Mouse (Mus musculus): ENCODE results near the gene Cmtm8. TPM values are rescaled to one million over a fixed set of nuclear protein-coding genes. Genes with fewer than 3 reads are reported as not detected.
A peak's percentile ranks its signal among the peaks of the same experiment; 100 is the strongest.

Cmtm8 gene
- polyA plus RNA-seq, 1 experiment from 2014 or later: 12.1 TPM

DNA sequence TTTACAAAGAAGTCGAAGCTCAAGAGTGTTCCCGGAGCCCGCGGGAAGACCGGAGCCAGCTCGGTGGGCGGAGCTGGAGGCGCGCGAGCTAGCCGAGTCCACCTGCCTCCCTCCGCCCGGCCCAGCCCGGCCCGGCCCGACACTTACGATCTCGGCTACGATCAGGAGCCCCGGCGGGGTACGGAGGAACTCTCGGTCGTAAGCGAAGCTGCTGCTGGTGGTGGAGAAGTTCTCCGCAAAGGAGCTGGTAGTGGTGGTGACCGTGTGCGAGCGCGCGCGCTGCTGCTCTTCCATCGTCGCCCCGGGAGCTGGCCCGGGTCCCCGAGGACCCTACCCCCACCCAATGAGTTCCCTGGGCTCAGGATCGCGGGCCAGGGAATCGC lies 331 bp downstream of the Cmtm8 start:
- no peaks in the 10 kb centered on the region for H3K9me3 ChIP-seq (replicated peaks)
- under 1% methylated on average over 40 of the region's 40 CpGs for WGBS
- peak overlapping the region; percentile 95 for H3K4me2 ChIP-seq
- H3K9ac ChIP-seq: peak overlapping the region; percentile 77
- H3K27me3 ChIP-seq: peaks cover 17% of the 10 kb centered on the region
- H3K4me1 ChIP-seq: peaks cover 7% of the 10 kb centered on the region
- peak overlapping the region; percentile 63 for H3K4me3 ChIP-seq
- ATAC-seq: peak; percentile 65
- no peaks in the 10 kb centered on the region for H3K36me3 ChIP-seq (ENCODE audit: poor library complexity, severe bottlenecking)
- no peak overlapping the region for H3K27ac ChIP-seq

DNA sequence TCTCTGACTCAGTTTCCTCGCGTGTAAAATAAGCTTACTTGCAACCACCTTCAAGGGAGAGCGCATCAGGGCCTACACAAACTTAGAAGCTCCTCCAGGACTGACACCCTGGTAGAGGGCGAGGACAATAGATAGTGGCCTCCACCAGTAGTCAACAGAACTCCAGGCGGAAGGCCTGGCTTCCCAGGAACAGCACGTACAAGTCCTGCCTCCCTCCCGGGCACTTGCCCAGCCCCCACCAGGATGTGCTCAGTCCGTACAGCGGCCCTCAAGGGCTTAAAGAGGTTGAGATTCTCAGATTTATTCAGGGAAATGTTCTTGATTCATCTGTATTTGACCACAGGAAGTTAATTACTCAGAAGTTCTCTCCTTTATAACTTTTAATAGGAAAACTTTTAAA lies 1.1 kb downstream of the Cmtm8 start:
- H3K9ac ChIP-seq: no peak overlapping the region
- H3K27me3 ChIP-seq: peaks cover 17% of the 10 kb centered on the region
- peak overlapping the region; percentile 63 for H3K4me3 ChIP-seq
- 21% methylated on average over 9 of the region's 9 CpGs for WGBS
- no peaks in the 10 kb centered on the region for H3K9me3 ChIP-seq (replicated peaks)
- H3K4me2 ChIP-seq: peak overlapping the region; percentile 95
- no peak for ATAC-seq
- no peak overlapping the region for H3K27ac ChIP-seq
- peaks cover 7% of the 10 kb centered on the region for H3K4me1 ChIP-seq
- no peaks in the 10 kb centered on the region for H3K36me3 ChIP-seq (ENCODE audit: poor library complexity, severe bottlenecking)

GRCm38 (mm10) chr9:114842269-114842668 lies 1.7 kb downstream of the Cmtm8 start:
- 82% methylated on average over 7 of the region's 7 CpGs for WGBS
- Histone ChIP-seq H3K9ac (no peak overlapping the region), H3K36me3 (ENCODE audit: poor library complexity, severe bottlenecking) (no peaks in the 10 kb centered on the region), H3K9me3 (replicated peaks) (no peaks in the 10 kb centered on the region), H3K4me3 (no peak overlapping the region), H3K4me1 (peaks cover 7% of the 10 kb centered on the region), H3K27ac (no peak overlapping the region), H3K4me2 (peak overlapping the region; percentile 95; the same call in 1 of the 2 replicates), H3K27me3 (peaks cover 17% of the 10 kb centered on the region)
- no peak for ATAC-seq

- Histone ChIP-seq H3K9ac (no peak overlapping the region), H3K9me3 (replicated peaks) (no peaks in the 10 kb centered on the region), H3K27me3 (peaks cover 14% of the 10 kb centered on the region), H3K4me3 (no peak overlapping the region), H3K27ac (no peak overlapping the region), H3K4me2 (no peak overlapping the region), H3K4me1 (no peaks in the 10 kb centered on the region), H3K36me3 (ENCODE audit: poor library complexity, severe bottlenecking) (no peaks in the 10 kb centered on the region)
- ATAC-seq: no peak
- whole genome bisulfite sequencing: 79% methylated on average over 5 of the region's 5 CpGs
These were observed 5.1 kb downstream of the Cmtm8 start for GRCm38 (mm10) chr9:114838870-114839269.

- ATAC-seq: no peak
- no peak overlapping the region for H3K4me2 ChIP-seq
These were observed 12.4 kb downstream of the Cmtm8 start for GRCm38 (mm10) chr9:114831527-114831926.

DNA sequence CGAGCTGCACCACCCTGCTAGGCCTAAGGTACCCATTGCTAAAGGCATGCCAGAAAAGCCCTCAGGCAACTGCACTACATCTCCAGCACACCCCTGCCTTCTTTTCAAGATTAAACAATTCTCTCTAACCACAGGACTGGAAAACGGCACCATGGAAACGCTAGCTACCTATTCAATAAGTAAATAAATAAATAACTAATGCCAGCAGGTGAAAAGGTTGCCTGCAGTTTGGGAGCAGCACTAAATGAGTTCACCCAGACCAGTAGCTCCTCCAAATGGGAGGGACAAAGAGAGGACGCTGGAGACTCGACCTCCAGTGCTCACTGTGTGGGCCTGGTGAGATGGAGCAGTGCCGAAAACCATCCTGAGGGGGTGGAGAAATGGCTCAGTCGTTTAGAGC lies 13.6 kb downstream of the Cmtm8 start:
- H3K9ac ChIP-seq: no peak overlapping the region
- no peaks in the 10 kb centered on the region for H3K36me3 ChIP-seq (ENCODE audit: poor library complexity, severe bottlenecking)
- 14% methylated on average over 7 of the region's 7 CpGs for WGBS
- H3K4me2 ChIP-seq: peak overlapping the region; percentile 12; the same call in 1 of the 2 replicates
- no peaks in the 10 kb centered on the region for H3K27me3 ChIP-seq
- no peaks in the 10 kb centered on the region for H3K9me3 ChIP-seq (replicated peaks)
- no peak overlapping the region for H3K27ac ChIP-seq
- peaks cover 17% of the 10 kb centered on the region for H3K4me1 ChIP-seq
- ATAC-seq: no peak
- H3K4me3 ChIP-seq: no peak overlapping the region

More at GRCm38 (mm10) chr9:114831527-114831926, 12.4 kb downstream of the Cmtm8 start:
- Histone ChIP-seq H3K9me3 (replicated peaks) (no peaks in the 10 kb centered on the region), H3K4me1 (peaks cover 17% of the 10 kb centered on the region), H3K27ac (no peak overlapping the region), H3K27me3 (no peaks in the 10 kb centered on the region), H3K36me3 (ENCODE audit: poor library complexity, severe bottlenecking) (no peaks in the 10 kb centered on the region), H3K4me3 (no peak overlapping the region), H3K9ac (no peak overlapping the region)
- 44% methylated on average over 6 of the region's 6 CpGs for WGBS

DNA sequence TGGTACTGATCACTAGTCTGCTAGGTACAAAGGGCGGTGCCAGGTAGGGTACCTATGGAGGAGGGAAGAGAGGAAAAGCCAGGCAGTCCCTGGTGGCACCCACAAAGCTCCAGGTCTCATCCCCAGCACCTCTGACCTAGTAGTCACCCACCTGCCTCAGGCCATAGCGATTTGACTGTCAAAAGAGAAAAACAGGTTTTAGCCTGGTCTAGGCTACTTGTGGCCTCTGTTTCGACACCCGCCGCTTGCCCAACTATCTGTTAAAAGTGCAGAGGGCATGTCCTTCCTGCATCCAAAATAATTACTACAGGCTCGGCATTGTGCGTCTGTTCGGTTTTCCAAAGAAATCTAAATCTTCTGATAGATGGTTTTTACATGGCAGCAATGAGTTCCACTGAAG lies 14.3 kb downstream of the Cmtm8 start:
- Histone ChIP-seq H3K27ac (no peak overlapping the region), H3K4me2 (no peak overlapping the region), H3K4me1 (peaks cover 17% of the 10 kb centered on the region), H3K9me3 (replicated peaks) (no peaks in the 10 kb centered on the region), H3K4me3 (no peak overlapping the region), H3K9ac (no peak overlapping the region), H3K36me3 (ENCODE audit: poor library complexity, severe bottlenecking) (no peaks in the 10 kb centered on the region), H3K27me3 (no peaks in the 10 kb centered on the region)
- WGBS: 88% methylated on average over 8 of the region's 8 CpGs
- no peak for ATAC-seq

DNA sequence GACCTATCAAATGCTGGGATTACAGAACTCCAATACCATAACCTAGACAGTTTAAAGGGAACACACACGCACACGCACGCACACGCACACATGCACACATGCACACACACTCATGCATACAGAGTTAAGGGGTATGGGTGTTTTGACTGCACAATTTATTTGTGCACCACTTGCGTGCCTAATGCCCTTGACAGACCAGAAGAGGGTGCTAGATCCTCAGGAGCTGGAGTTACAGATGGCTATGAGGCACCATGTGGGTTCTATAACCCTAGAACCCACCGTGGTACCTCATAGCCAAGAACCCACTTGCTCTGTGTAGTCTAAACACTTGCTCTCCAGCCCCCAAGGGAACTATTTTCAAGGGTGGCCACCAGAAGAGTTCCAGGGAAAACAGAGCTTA lies 15.6 kb downstream of the Cmtm8 start:
- ATAC-seq: no peak
- Histone ChIP-seq H3K4me2 (no peak overlapping the region), H3K4me3 (no peak overlapping the region), H3K4me1 (peaks cover 17% of the 10 kb centered on the region), H3K36me3 (ENCODE audit: poor library complexity, severe bottlenecking) (no peaks in the 10 kb centered on the region), H3K27ac (no peak overlapping the region), H3K9me3 (replicated peaks) (no peaks in the 10 kb centered on the region), H3K9ac (no peak overlapping the region), H3K27me3 (no peaks in the 10 kb centered on the region)
- 97% methylated on average over 6 of the region's 6 CpGs for WGBS

DNA sequence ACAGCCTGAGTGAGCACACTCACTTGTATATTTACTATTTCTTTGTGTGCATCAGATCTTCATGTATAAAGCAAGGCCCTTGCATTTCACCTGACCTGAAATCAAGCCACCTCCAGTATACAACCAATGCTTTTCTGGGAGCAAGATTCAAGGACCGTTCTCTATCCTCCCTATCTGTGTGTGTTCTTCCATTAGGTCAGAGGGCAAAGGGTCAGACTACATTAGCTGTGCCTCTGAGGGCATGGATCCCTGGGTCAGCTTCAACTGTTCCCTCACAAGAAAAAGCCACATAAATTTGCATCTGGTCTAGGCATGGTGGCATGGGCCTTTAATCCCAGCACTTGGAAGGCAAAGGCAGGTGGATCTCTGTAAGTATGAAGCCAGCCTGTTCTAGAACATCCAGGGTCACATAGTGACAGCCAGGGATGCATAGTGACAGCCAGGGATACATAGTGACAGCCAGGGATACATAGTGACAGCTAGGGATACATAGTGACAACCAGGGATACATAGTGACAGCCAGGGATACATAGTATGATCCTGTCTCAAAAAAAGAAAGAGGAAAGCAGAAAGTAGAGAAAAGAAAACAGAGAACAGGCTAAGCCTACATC lies 16.6 kb downstream of the Cmtm8 start:
- no peaks in the 10 kb centered on the region for H3K27me3 ChIP-seq
- no peak overlapping the region for H3K27ac ChIP-seq
- peaks cover 17% of the 10 kb centered on the region for H3K4me1 ChIP-seq
- no peaks in the 10 kb centered on the region for H3K9me3 ChIP-seq (replicated peaks)
- no peaks in the 10 kb centered on the region for H3K36me3 ChIP-seq (ENCODE audit: poor library complexity, severe bottlenecking)
- 84% methylated on average over 1 of the region's 1 CpGs for WGBS
- no peak overlapping the region for H3K9ac ChIP-seq
- H3K4me2 ChIP-seq: no peak overlapping the region
- no peak overlapping the region for H3K4me3 ChIP-seq
- ATAC-seq: no peak

- no peaks in the 10 kb centered on the region for H3K9me3 ChIP-seq (replicated peaks)
- no peak overlapping the region for H3K4me3 ChIP-seq
- no peaks in the 10 kb centered on the region for H3K36me3 ChIP-seq (ENCODE audit: poor library complexity, severe bottlenecking)
- H3K27ac ChIP-seq: no peak overlapping the region
- 97% methylated on average over 7 of the region's 7 CpGs for WGBS
- no peaks in the 10 kb centered on the region for H3K27me3 ChIP-seq
- H3K9ac ChIP-seq: no peak overlapping the region
- H3K4me1 ChIP-seq: no peaks in the 10 kb centered on the region
- no peak overlapping the region for H3K4me2 ChIP-seq
- ATAC-seq: no peak
These were observed 19.8 kb downstream of the Cmtm8 start for GRCm38 (mm10) chr9:114824166-114824565.

DNA sequence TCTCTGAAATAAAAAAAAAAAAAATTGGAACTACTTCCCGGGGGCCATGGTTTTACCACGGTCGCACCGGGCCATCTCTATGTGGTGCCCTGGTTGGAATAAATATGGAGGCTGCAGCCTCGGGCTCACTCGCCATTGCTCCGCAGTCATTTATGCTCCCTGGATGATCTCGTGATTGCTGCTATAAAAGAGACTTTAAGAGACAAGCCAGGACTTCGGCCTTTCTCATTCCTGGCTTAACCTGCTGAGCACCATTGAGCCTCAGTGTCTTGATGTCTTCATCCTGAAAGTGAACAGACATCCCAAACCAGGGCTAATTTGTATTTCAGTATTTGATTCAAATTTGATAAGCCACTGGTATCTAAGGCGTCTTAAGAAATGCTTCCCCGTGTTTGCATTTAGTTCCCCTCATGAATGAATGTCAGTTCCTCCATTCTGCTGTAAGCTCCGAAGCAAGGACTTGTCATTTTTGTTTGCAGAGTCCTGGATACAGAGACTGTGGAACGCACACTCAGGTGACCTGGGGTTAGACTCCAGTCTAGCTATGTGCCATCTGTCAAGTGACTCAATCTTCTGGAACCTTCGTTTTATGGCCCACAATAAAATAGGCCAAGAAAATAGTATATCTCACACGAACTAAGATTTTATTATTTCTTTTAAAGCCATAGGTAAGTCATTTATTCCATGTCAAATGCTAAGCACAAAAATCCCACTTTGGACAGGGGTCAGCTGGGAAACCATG lies 22.2 kb downstream of the Cmtm8 start:
- 94% methylated on average over 15 of the region's 15 CpGs for WGBS
- no peak overlapping the region for H3K27ac ChIP-seq
- no peaks in the 10 kb centered on the region for H3K9me3 ChIP-seq (replicated peaks)
- no peak overlapping the region for H3K9ac ChIP-seq
- ATAC-seq: no peak
- no peak overlapping the region for H3K4me3 ChIP-seq
- no peaks in the 10 kb centered on the region for H3K27me3 ChIP-seq
- no peak overlapping the region for H3K4me2 ChIP-seq
- no peaks in the 10 kb centered on the region for H3K4me1 ChIP-seq
- no peaks in the 10 kb centered on the region for H3K36me3 ChIP-seq (ENCODE audit: poor library complexity, severe bottlenecking)

GRCm38 (mm10) chr9:114818918-114819317 lies 25.0 kb downstream of the Cmtm8 start:
- H3K4me1 ChIP-seq: no peaks in the 10 kb centered on the region
- no peak overlapping the region for H3K4me2 ChIP-seq
- no peaks in the 10 kb centered on the region for H3K9me3 ChIP-seq (replicated peaks)
- no peak overlapping the region for H3K9ac ChIP-seq
- H3K27me3 ChIP-seq: no peaks in the 10 kb centered on the region
- no peak overlapping the region for H3K4me3 ChIP-seq
- ATAC-seq: no peak
- H3K36me3 ChIP-seq (ENCODE audit: poor library complexity, severe bottlenecking): no peaks in the 10 kb centered on the region
- H3K27ac ChIP-seq: no peak overlapping the region
- WGBS: 81% methylated on average over 3 of the region's 3 CpGs

All from forebrain, embryonic 13.5 days (tissue).